Mouse (Mus musculus) limb, embryonic 15.5 days (tissue): ENCODE results near the gene Bcor. TPM values are rescaled to one million over a fixed set of nuclear protein-coding genes. Genes with fewer than 3 reads are reported as not detected.

Source experiments
- ATAC-seq: fragments of 200-750 bp; cut with Nextera tagmentation; 2 replicates; pipeline ENCODE4 v1.8.0; 2017; ENCODE audit warnings: low read depth, moderate TSS enrichment; ENCODE audit not compliant: insufficient number of reproducible peaks, low FRiP score, low TSS enrichment
- H3K27ac ChIP-seq: fragments of 300-500 bp; sonication (generic); 2 replicates; pipeline ENCODE4 v1.5.1; 2015; ENCODE audit warnings: moderate library complexity, mild to moderate bottlenecking, inconsistent platforms
- H3K27me3 ChIP-seq: fragments of 300-500 bp; sonication (generic); 2 replicates; pipeline ENCODE4 v1.6.1; 2015; ENCODE audit warnings: inconsistent platforms
- H3K36me3 ChIP-seq: fragments of 300-500 bp; sonication (generic); 2 replicates; pipeline ENCODE4 v1.6.1; 2015; ENCODE audit warnings: inconsistent platforms
- H3K4me1 ChIP-seq: fragments of 300-500 bp; sonication (generic); 2 replicates; pipeline ENCODE4 v1.6.1; 2015; ENCODE audit warnings: inconsistent platforms
- H3K4me2 ChIP-seq: fragments of 300-500 bp; sonication (generic); 2 replicates; pipeline ENCODE4 v1.6.1; 2015; ENCODE audit warnings: mild to moderate bottlenecking, inconsistent platforms
- H3K4me3 ChIP-seq: fragments of 300-500 bp; sonication (generic); 2 replicates; pipeline ENCODE4 v1.5.1; 2015; ENCODE audit warnings: mild to moderate bottlenecking, inconsistent platforms
- H3K9ac ChIP-seq: fragments of 300-500 bp; sonication (generic); 2 replicates; pipeline ENCODE4 v1.6.1; 2015; ENCODE audit warnings: inconsistent platforms
- H3K9me3 ChIP-seq: fragments of 300-500 bp; sonication (generic); 2 replicates; pipeline ENCODE4 v1.6.1; 2016; ENCODE audit warnings: inconsistent platforms
- WGBS: fragments of 180-500 bp; shearing (Covaris S2); methylation state at CpG from one replicate; pipeline ENCODE4 v1.1.7; 2015; 5-methylcytosine and 5-hydroxymethylcytosine counted together
- polyA plus RNA-seq: library from polyadenylated mRNA; unstranded; fragments of >200 nt; fragmentation: Nextera tagmentation; extraction: Ambion mirVana; gene quantifications from 2 replicates; pipeline ENCODE4 v1.2.1, GENCODE M21; 2015

Bcor gene
- polyA plus RNA-seq, 1 experiment from 2014 or later = 12.8 TPM

DNA sequence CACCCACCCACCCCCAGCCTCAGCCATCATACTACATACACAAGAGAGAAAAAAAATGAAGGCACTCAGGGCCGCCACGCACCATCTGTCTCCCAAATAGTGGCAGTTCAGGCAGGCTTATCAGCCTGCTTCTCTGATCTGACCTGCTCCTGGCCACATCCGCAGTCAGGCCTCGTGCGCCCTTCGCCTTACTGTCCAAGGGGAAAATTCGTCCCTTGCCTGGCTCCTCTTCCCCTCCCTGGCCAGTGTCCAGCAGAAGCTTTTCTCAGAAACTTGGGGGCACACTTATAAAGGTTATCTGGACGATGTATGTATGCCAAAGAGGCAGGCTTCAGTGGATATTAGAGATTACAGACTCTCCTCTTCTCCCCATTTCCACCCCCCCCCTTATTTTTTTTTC lies 163.7 kb downstream of the Bcor start:
- no peak overlapping the region for H3K9ac ChIP-seq
- WGBS = 69% methylated on average over 8 of the region's 8 CpGs
- no peak overlapping the region for H3K27ac ChIP-seq
- H3K4me2 ChIP-seq = no peak overlapping the region
- peaks cover 26% of the 10 kb centered on the region for H3K4me1 ChIP-seq
- no peak overlapping the region for H3K4me3 ChIP-seq
- no peak for ATAC-seq
- no peaks in the 10 kb centered on the region for H3K36me3 ChIP-seq
- H3K9me3 ChIP-seq = no peaks in the 10 kb centered on the region
- peaks cover 60% of the 10 kb centered on the region for H3K27me3 ChIP-seq

DNA sequence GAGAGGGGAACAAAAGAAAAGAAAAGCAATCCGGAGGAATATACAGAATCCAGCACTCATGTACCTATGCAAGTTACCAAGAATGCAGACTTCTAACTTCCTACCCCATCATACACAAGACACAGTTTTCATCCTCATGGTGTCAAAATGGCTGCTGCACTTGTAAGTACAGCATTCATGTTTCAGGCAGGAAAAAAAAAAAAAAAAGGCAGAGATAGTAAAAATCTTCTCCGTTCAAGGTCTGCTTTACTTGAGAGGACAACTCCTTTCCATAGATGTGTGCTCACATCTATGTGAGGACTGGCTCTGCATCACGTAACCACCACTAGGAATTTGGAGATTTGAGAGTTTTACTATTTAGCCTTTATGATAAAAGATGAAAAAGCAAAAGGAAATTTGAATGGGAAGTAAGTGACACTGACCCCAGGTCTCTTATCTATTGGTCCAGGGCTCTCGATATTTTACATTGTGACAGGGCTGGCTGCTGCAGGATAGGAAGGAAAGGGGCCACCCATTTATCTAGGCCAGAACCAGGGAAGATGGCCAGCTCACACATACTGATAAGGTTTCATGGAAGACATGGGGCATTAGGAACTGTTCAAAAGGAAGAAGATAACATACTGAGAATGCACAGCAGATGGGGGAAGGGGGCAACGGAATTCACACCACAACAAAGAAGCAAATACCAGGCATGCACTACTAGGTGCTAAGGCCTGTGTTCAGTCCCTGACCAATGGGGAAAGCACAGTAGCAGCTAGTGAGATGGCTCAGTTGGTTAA lies 166.3 kb downstream of the Bcor start:
- H3K9ac ChIP-seq = no peak overlapping the region
- peaks cover 5% of the 10 kb centered on the region for H3K4me1 ChIP-seq
- no peak overlapping the region for H3K4me3 ChIP-seq
- H3K27ac ChIP-seq = no peak overlapping the region
- H3K27me3 ChIP-seq = peaks cover 33% of the 10 kb centered on the region
- H3K9me3 ChIP-seq = no peaks in the 10 kb centered on the region
- no peaks in the 10 kb centered on the region for H3K36me3 ChIP-seq
- no peak overlapping the region for H3K4me2 ChIP-seq
- WGBS = 79% methylated on average over 5 of the region's 5 CpGs
- ATAC-seq = no peak

DNA sequence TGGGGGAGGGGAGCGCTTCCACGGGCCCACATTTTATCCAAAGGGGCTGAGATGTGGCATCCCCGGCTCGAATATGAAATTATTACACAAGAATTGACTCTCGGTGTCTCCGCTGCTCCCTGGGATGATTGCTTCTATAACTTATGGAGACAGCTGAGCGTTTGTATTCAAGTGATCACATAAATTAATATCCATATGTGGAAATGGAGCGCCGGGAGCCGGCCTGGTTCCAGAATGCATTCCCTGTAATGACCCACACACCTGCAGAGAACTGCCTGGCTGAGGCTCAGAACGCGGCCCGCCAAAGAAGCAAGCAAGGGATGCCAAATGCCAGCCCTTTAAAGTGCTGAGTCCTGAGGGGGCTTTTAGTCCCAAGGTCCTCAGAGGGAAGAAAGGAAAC lies 170.7 kb downstream of the Bcor start:
- no peak for ATAC-seq
- Histone ChIP-seq H3K9ac (no peak overlapping the region), H3K36me3 (no peaks in the 10 kb centered on the region), H3K9me3 (no peaks in the 10 kb centered on the region), H3K27me3 (peaks cover 15% of the 10 kb centered on the region; the same call in 1 of the 2 replicates), H3K4me3 (no peak overlapping the region), H3K4me2 (no peak overlapping the region), H3K27ac (no peak overlapping the region), H3K4me1 (no peaks in the 10 kb centered on the region)
- 62% methylated on average over 13 of the region's 13 CpGs for WGBS

DNA sequence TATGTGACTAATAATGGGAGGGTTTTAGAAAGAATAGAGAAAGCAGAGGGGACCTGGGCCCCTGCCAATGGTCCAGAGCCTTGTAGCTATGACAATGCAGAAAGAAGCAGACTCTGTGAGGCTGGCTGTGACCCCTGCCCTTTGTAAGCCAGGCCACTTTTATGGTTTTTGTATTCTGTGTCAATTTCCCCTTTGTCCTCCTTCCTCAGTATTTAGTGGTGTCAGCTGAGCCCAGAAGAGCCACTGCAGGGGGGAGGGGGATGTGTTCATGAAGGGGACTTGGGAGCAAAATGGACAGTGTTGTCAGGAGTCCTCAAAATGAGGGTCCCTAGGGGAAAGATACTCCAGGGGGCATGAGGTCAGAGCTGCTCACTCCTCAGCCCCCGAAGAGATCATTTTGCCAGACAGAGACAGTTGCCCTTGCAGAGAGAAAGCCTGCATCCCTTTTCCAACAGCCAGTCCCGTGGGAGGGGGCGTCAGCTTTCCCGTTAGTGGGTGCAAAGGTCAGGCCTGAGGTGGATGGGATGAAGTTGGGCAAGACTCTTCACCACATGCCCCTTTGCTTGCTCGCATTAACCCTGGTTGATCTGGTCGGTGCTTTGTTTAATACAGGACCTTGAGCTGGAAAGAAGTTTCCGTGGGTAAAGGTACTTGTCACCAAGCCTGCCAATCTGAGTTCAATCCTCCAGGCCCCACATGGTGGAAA lies 171.8 kb downstream of the Bcor start:
- Histone ChIP-seq H3K4me3 (no peak overlapping the region), H3K4me1 (no peaks in the 10 kb centered on the region), H3K36me3 (no peaks in the 10 kb centered on the region), H3K27ac (no peak overlapping the region), H3K27me3 (peaks cover 6% of the 10 kb centered on the region; the same call in 1 of the 2 replicates), H3K4me2 (no peak overlapping the region), H3K9me3 (no peaks in the 10 kb centered on the region), H3K9ac (no peak overlapping the region)
- no peak for ATAC-seq
- WGBS = 66% methylated on average over 7 of the region's 7 CpGs

DNA sequence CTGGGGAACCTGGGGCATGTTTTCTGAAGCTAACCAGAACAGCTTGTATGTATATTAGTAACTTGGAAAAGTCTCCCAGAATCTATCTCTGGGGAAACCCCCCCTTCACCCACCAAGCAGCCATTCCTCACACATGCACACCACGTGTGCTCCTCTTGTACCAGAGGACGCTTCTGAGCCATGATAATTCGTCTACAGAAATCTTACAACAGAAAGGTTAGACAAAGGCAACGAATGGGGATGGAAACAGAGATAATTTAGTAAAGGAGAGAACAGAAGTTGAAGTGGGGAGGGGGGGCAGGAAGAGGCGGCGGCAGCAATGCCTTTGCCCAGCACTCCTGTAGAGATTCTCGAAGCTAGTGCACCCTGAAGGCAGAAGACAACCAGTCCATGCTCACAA lies 172.6 kb downstream of the Bcor start:
- Histone ChIP-seq H3K27ac (no peak overlapping the region), H3K36me3 (no peaks in the 10 kb centered on the region), H3K9ac (no peak overlapping the region), H3K27me3 (peaks cover 6% of the 10 kb centered on the region; the same call in 1 of the 2 replicates), H3K4me3 (no peak overlapping the region), H3K9me3 (no peaks in the 10 kb centered on the region), H3K4me2 (no peak overlapping the region), H3K4me1 (no peaks in the 10 kb centered on the region)
- 51% methylated on average over 7 of the region's 7 CpGs for WGBS
- ATAC-seq = no peak
